Mouse (Mus musculus) spleen, adult 2 months (tissue): ENCODE data around the gene Ribc1. TPM values are rescaled to one million over a fixed set of nuclear protein-coding genes. Genes with fewer than 3 reads are reported as not detected.

ENCODE experiments used
- DNase-seq, 2 experiments: peaks; one replicate each; pipeline versions ENCODE4 v3.0.0 to v3.0.0-alpha.2; 2012 to 2021; ENCODE audit warnings: low spot score in 2 of 2, low read depth in 1 of 2
- H3K27ac ChIP-seq: fragments of 200-500 bp; 2 replicates; pipeline ENCODE4 v1.5.1; 2012; ENCODE audit warnings: low read length, inconsistent platforms; ENCODE audit not compliant: insufficient read depth
- H3K27me3 ChIP-seq: fragments of 200-500 bp; 2 replicates; pipeline ENCODE4 v1.6.1; 2012; ENCODE audit warnings: mild to moderate bottlenecking, moderate library complexity, low read length, inconsistent platforms; ENCODE audit not compliant: control insufficient read depth, insufficient read depth
- H3K36me3 ChIP-seq: fragments of 200-500 bp; 2 replicates; pipeline ENCODE4 v1.6.1; 2012; ENCODE audit warnings: mild to moderate bottlenecking, low read length, inconsistent platforms; ENCODE audit not compliant: control insufficient read depth, insufficient read depth
- H3K4me1 ChIP-seq: fragments of 200-500 bp; 2 replicates; pipeline ENCODE4 v1.6.1; 2011; ENCODE audit warnings: inconsistent platforms; ENCODE audit not compliant: control insufficient read depth, insufficient read depth, insufficient read length
- H3K4me3 ChIP-seq: fragments of 200-500 bp; 2 replicates; pipeline ENCODE4 v1.5.1; 2011; ENCODE audit warnings: mild to moderate bottlenecking, inconsistent platforms; ENCODE audit not compliant: insufficient read depth, insufficient read length; ENCODE audit errors: extremely low read depth
- CTCF ChIP-seq: fragments of 200-500 bp; IDR thresholded peaks from 2 replicates; pipeline ENCODE4 v1.5.1; 2011; ENCODE audit warnings: mild to moderate bottlenecking, inconsistent platforms; ENCODE audit not compliant: insufficient read depth, insufficient read length, insufficient replicate concordance; ENCODE audit errors: extremely low read depth
- POLR2A ChIP-seq: fragments of 200-500 bp; IDR thresholded peaks from 2 replicates; pipeline ENCODE4 v1.6.1; 2011; ENCODE audit warnings: low read depth, low read length, inconsistent platforms
- WGBS: fragments of 180-500 bp; shearing (Covaris S2); methylation state at CpG from one replicate; pipeline ENCODE4 v1.1.7; 2018; 5-methylcytosine and 5-hydroxymethylcytosine counted together
- polyA plus RNA-seq: library from polyadenylated mRNA; depleted of rRNA; stranded (reverse); fragments of >200 nt; gene quantifications from 2 replicates; pipeline ENCODE4 v1.2.3, GENCODE M21; 2012

The Ribc1 gene
- polyA plus RNA-seq, 1 experiment = 0.05 TPM

DNA sequence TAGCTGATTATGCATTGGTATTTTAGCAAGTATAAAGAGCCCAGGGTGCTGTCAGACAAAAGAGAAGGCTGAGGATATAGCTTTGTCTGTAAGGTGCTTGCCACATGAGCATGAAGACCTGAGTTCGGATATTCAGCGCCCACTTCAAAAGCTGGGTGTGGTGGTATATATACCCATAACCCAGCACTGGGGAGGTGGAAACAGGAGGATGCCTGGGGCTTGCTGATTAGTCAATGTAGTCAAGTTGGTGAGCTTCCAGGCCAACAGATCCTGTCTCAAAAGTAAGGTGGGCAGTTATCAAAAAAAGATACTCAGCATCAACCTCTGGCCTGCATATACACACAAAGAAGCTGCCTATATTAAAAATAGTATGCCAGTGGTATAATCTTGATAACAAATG lies 3.2 kb upstream of the Ribc1 start:
- Histone ChIP-seq H3K27ac (no peak overlapping the region), H3K4me3 (no peak overlapping the region)

DNA sequence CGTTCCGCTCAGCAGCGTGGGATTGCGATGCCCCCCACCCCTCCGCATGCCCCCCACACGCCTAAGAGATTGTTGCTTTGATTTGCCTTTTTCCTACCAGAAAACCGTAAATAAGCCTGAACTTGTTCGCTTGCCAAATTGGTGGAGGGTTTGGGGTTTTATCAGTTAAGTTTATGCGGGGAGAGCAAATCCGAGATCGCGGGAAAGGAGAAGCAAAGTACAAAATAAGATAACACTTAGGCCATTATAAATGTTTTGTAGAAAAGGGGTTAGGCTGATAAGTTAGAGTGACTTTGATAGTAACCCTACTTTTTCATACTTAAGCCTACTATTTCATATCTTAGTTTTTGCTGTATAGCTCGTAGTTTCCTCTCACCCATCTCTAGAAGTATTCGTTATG lies 1.1 kb upstream of the Ribc1 start:
- H3K27ac ChIP-seq = peak overlapping the region; percentile 83; the same call in 1 of the 2 replicates
- DNase-seq = no peak
- no peaks in the 10 kb centered on the region for H3K27me3 ChIP-seq
- H3K4me3 ChIP-seq = peak overlapping the region; percentile 82
- TF ChIP-seq CTCF = no peak
- no peak for TF ChIP-seq POLR2A
- 27% methylated on average over 14 of the region's 14 CpGs for WGBS
- no peaks in the 10 kb centered on the region for H3K36me3 ChIP-seq
- H3K4me1 ChIP-seq = peaks cover 2% of the 10 kb centered on the region; the same call in 1 of the 2 replicates

More for the DNA sequence above, 3.2 kb upstream of the Ribc1 start:
- 41% methylated on average over 2 of the region's 2 CpGs for WGBS
- peaks cover 2% of the 10 kb centered on the region; the same call in 1 of the 2 replicates for H3K4me1 ChIP-seq
- H3K27me3 ChIP-seq = no peaks in the 10 kb centered on the region
- DNase-seq = peak in 1 of 2 experiments; percentile 5
- no peak for TF ChIP-seq CTCF
- no peak for TF ChIP-seq POLR2A
- 0 out of 2 replicates have a peak, but pooled peaks cover 2% of the 10 kb centered on the region for H3K36me3 ChIP-seq

DNA sequence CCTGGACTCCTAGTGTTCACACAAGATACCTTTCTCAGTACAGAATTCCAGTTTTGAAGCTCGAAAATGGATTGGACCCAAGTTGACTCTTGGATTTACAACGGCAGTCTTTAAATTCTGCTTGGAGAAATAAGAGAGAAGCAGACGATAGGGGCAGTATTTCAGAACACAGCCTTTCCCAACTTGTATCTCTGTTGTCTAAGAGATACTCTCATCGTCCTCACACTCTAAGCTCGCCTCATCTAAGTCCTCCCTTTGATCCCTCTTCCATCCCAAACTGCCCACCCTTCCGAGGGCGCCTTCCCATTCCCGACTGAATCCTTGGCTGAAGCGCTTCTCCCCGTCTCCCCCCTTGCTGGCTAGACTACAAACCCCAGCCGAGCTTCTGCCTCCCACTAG lies 344 bp downstream of the Ribc1 start:
- WGBS = 31% methylated on average over 11 of the region's 11 CpGs
- peaks cover 2% of the 10 kb centered on the region; the same call in 1 of the 2 replicates for H3K4me1 ChIP-seq
- peak overlapping the region; percentile 58 for H3K27ac ChIP-seq
- H3K27me3 ChIP-seq = no peaks in the 10 kb centered on the region
- no peaks in the 10 kb centered on the region for H3K36me3 ChIP-seq
- TF ChIP-seq CTCF (no peak), POLR2A (no peak)
- H3K4me3 ChIP-seq = peak overlapping the region; percentile 65
- peak in 1 of 2 experiments; percentile 15 for DNase-seq

DNA sequence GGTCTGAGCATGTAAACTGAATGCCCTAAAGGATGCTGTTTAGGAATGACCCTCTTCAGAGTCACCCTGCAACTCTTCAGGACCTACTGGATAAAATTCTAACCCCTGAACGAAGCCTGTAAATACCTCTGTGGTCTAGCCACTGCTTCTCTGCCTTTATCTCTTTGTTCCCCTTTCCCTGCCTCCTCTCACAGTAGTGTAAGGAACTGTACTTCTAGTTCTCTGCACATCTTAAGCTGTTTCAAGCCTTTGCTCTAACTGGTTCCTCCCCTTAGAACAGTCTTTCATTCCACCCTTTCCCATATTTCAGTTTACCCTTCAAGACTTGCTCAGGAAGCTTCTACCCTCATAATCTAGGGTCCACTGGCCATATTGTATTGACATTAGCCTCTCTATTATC lies 8.2 kb downstream of the Ribc1 start:
- WGBS = 68% methylated on average over 1 of the region's 1 CpGs
- DNase-seq = no peak
- Histone ChIP-seq H3K36me3 (peaks cover 3% of the 10 kb centered on the region; the same call in 1 of the 2 replicates), H3K4me1 (no peaks in the 10 kb centered on the region), H3K27ac (no peak overlapping the region), H3K4me3 (no peak overlapping the region), H3K27me3 (no peaks in the 10 kb centered on the region)
- TF ChIP-seq POLR2A (no peak), CTCF (no peak)

DNA sequence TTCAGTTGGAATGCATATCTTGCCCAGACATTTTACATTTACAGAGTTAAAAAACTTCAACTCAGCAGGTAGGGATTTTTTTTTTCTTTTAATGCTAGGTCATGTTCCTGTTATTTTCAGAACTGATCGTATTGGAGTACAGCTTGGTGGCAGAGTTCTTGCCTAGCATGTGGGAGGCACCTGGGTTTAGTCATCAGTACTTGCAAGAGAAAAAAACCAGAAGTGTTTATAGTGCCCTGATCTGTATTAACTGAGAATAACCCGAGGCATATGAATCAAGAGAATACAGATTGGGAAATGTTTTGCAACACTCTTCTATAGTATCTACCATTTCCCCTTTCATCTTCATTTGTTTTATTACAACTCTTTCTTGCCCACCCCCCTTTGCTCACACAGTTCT lies 13.2 kb downstream of the Ribc1 start:
- TF ChIP-seq CTCF = no peak
- TF ChIP-seq POLR2A = no peak
- 45% methylated on average over 2 of the region's 2 CpGs for WGBS
- no peak for DNase-seq
- no peak overlapping the region for H3K27ac ChIP-seq
- H3K36me3 ChIP-seq = peaks cover 3% of the 10 kb centered on the region; the same call in 1 of the 2 replicates
- no peak overlapping the region for H3K4me3 ChIP-seq
- H3K27me3 ChIP-seq = no peaks in the 10 kb centered on the region
- no peaks in the 10 kb centered on the region for H3K4me1 ChIP-seq

DNA sequence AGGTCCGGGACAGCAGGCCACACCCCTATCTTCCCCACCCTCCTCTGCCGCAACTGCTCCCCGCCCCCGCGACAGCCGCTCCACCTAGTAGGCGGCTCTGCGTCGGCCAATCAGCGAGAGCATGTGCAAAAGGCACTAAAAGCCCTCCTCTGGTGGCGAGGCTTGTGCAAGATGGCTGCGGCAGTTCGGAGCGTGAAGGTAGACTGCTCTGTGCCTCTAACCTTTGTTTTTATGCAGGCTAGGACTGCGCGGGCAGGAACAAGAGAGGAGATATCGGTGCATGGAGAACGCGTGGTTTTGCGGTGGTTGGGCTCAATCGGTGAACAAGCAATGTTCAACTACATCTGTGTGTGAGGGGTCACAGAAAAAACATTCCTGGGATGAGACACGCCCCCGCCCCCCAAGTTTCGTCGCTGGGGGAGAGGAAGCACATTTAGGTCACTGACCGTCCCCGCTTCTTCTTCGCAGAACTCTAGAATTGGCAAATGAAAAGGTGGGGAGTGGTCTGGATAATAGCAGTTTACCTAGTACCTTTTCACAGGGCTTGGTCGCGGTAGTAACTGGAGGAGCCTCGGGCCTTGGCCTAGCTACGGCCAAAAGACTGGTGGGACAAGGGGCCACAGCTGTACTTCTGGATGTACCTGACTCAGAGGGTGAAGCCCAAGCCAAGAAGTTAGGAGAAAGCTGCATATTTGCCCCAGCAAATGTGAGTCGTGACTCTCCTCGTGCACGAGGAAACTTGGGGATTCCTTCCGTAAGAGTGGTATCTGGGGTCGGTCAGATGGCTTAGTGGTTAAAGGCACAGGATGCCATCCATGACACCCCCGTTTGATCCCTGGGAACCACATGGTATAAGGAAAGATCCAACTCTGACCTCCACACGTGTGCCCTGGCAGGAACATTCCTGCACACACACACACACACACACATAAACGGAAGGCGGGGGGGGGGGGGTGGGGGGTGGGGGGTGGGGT lies 14.1 kb downstream of the Ribc1 start, which contains the start of gene Hsd17b10:
Gene Hsd17b10, plus strand, starts transcription at position 109 of the 974 bp plus-strand sequence.
- Histone ChIP-seq H3K27me3 (no peaks in the 10 kb centered on the region), H3K36me3 (peaks cover 2% of the 10 kb centered on the region; the same call in 1 of the 2 replicates), H3K27ac (peak within 1 kb of the TSS; percentile 36; the same call in 1 of the 2 replicates), H3K4me1 (no peaks in the 10 kb centered on the region), H3K4me3 (peak within 1 kb of the TSS; percentile 73)
- DNase-seq = peak; percentile 36 to 74
- TF ChIP-seq POLR2A (peak; percentile 44; the same call in 1 of the 2 replicates), CTCF (no peak)
- 27% methylated on average over 41 of the region's 41 CpGs for WGBS
